Mouse (Mus musculus) kidney, adult 2 months (tissue): ENCODE results near the gene Pbx4.

Experiments
- CTCF ChIP-seq: fragments of 200-500 bp; conservative IDR thresholded peaks from 2 replicates; pipeline ENCODE4 v1.5.1; 2011; ENCODE audit warnings: low read depth, mild to moderate bottlenecking, control low read depth, low read length, moderate library complexity, mixed read lengths; ENCODE audit not compliant: insufficient read depth, insufficient read length
- POLR2A ChIP-seq: fragments of 200-500 bp; IDR thresholded peaks from one replicate; pipeline ENCODE4 v1.6.1; 2011; ENCODE audit warnings: low read depth, low read length, control low read depth

DNA sequence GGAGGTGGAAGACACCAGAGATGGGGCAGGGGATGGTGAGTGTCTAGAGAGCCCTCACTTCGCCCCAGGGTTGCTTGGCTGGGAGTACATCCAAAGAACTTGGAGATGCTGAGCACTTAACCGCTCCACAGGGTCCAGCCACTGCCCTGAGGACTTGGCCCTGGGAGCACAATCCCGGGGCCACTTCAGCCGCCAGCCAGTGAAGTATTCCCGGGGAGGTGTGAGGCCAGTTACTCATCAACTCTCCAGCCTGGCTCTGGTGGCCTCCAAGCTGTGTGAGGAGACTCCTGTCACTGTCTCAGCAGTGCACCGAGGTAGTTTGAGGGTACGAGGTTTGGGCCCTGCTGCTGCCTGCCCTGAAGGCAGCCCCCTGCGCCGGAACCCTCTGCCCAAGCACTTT lies 11.8 kb upstream of the Pbx4 start:
- no peak for TF ChIP-seq POLR2A
- no peak for TF ChIP-seq CTCF
